Mouse (Mus musculus): ENCODE results near the gene F5. TPM values are rescaled to one million over a fixed set of nuclear protein-coding genes. Genes with fewer than 3 reads are reported as not detected.
A peak's percentile ranks its signal among the peaks of the same experiment; 100 is the strongest.
"Not testable (repeated sequence)": the region's sequence is repeated elsewhere in the genome, so short reads cannot be mapped to it uniquely, and the experiment has no call there.

The F5 gene
- polyA plus RNA-seq, 1 experiment from 2014 or later = 0.13 TPM

DNA sequence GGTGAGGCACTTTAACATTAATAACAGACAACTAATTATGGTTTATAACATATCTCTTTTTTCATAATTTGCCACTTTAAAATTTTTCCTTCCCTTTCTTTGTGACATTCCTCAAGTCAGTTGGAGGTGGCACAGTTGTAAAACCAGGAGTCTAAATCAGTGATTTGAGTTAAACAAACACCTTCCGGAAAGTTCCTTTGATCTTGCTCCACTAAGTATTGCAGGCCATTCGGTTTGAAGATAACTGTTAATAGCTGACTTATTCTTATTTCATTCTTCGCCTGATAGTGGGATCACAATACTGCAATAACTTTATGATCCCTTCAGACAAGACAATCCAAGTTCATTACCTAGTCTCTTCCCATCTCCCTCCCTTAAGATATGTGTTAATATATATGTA lies 63.5 kb downstream of the F5 start:
- H3K4me3 ChIP-seq = no peak overlapping the region
- no peak overlapping the region for H3K27ac ChIP-seq
- ATAC-seq (replicated peaks) = no peak

DNA sequence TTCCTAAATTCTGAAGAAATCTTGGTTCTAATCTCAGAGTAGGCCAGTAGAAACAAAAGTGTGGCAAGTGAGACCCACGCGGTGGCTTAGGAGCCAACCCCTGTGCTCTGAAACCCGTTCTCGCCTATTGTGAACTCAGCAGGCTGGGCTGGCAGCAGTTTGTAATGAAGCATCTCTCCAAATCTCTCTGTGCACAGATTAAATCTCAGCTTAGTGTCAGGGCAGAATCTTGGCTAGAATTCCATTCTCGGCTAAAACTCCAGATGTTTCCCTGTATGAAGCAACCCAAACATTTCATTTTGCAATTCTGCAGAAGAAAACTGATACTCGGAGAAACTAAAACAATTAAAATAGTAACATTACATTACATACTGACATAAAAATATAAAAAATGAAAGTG lies 63.9 kb downstream of the F5 start:
- H3K4me1 ChIP-seq = no peaks in the 10 kb centered on the region; the same call in 1 of the 2 replicates
- no peaks in the 10 kb centered on the region for H3K9me3 ChIP-seq
- H3K4me3 ChIP-seq = no peak overlapping the region
- 66% methylated on average over 6 of the region's 6 CpGs for WGBS
- ATAC-seq (replicated peaks) = no peak
- H3K27me3 ChIP-seq (replicated peaks) = no peaks in the 10 kb centered on the region
- H3K27ac ChIP-seq = no peak overlapping the region
- H3K9ac ChIP-seq = no peak overlapping the region
- H3K4me2 ChIP-seq = no peak overlapping the region
- no peaks in the 10 kb centered on the region for H3K36me3 ChIP-seq (replicated peaks)

More for the DNA sequence above, 63.5 kb downstream of the F5 start:
- WGBS = 81% methylated on average over 3 of the region's 3 CpGs
- Histone ChIP-seq H3K9me3 (no peaks in the 10 kb centered on the region), H3K4me2 (no peak overlapping the region), H3K27me3 (replicated peaks) (no peaks in the 10 kb centered on the region), H3K9ac (no peak overlapping the region), H3K36me3 (replicated peaks) (no peaks in the 10 kb centered on the region), H3K4me1 (no peaks in the 10 kb centered on the region; the same call in 1 of the 2 replicates)

DNA sequence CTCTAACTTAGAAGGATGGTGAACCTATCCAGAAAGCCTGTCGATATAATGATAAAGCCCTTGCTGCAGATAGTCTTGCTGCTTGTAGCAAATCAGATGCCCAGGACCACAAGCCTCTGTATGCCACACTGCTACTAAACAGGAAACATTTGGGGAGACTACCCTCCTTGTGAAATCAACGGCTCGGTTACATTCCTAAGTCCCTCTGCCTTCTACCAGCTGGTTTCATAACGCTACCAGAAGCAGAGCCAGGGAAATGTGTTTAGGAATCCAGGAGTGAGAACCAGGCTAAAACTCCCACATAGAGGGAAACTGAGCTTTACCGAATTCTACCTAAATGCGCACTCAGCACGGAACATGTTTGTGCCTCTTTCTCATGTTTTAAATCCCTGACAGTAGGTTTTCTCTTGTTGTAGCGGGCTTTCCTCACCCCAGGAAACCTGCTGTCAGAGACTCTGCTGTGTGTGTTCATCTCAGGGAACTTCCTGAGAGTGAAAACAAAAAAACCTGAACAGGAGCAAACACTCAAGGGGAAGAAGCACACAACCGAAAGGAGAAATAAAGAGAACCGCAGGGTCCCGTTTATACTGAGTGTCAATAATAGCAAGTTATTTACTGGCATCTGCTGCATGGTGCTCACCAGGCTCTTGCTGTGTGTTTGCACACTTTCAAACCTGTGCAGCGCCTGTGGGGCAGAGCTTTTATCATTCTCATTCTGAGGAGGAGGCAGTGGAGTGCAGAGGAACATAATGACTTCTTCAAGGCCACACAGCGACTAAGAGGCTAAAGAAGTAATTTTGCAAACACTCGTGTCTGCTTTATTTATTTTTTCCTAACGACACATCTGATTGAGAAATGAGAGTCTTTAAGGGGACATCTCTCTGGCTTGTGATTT lies 66.4 kb downstream of the F5 start:
- no peak; the same call in 1 of the 2 replicates for ATAC-seq (replicated peaks)
- no peak overlapping the region for H3K27ac ChIP-seq
- no peaks in the 10 kb centered on the region for H3K9me3 ChIP-seq
- no peak overlapping the region for H3K4me3 ChIP-seq
- 32% methylated on average over 15 of the region's 15 CpGs for WGBS
- H3K27me3 ChIP-seq (replicated peaks) = no peaks in the 10 kb centered on the region
- H3K36me3 ChIP-seq (replicated peaks) = no peaks in the 10 kb centered on the region
- no peak overlapping the region for H3K4me2 ChIP-seq
- no peak overlapping the region for H3K9ac ChIP-seq
- H3K4me1 ChIP-seq = no peaks in the 10 kb centered on the region; the same call in 1 of the 2 replicates

DNA sequence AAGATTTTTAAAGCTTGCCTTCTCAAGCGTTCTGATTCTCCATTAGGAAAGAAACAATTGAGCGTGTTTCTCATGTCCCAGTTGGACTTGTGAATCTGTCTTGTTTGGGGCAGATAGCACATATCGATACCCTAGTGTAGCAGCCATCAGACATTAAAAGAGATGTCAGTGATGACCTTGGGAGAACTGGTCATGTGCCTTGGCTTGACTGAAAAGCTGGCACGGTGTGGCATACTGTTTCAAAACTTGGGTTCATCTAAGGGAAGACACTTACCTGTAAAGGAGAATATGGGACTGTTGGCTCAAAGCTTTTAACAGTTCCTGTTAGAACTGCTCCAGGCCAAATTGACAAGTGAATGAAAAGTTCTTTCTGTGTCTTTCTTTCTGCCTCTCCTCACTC lies 68.6 kb downstream of the F5 start:
- Histone ChIP-seq H3K4me3 (no peak overlapping the region), H3K36me3 (replicated peaks) (no peaks in the 10 kb centered on the region), H3K27ac (no peak overlapping the region), H3K9ac (no peak overlapping the region), H3K4me2 (no peak overlapping the region), H3K27me3 (replicated peaks) (no peaks in the 10 kb centered on the region), H3K4me1 (no peaks in the 10 kb centered on the region; the same call in 1 of the 2 replicates), H3K9me3 (no peaks in the 10 kb centered on the region)
- 86% methylated on average over 4 of the region's 4 CpGs for WGBS
- no peak for ATAC-seq (replicated peaks)

- ATAC-seq (replicated peaks) = no peak
- no peaks in the 10 kb centered on the region for H3K36me3 ChIP-seq (replicated peaks)
- H3K27ac ChIP-seq = no peak overlapping the region
- no peak overlapping the region for H3K9ac ChIP-seq
- H3K4me1 ChIP-seq = no peaks in the 10 kb centered on the region; the same call in 1 of the 2 replicates
- no peak overlapping the region for H3K4me3 ChIP-seq
- H3K4me2 ChIP-seq = no peak overlapping the region
- no peaks in the 10 kb centered on the region for H3K9me3 ChIP-seq
- no peaks in the 10 kb centered on the region for H3K27me3 ChIP-seq (replicated peaks)
These were observed 71.5 kb downstream of the F5 start for GRCm38 (mm10) chr1:164223089-164223488.

GRCm38 (mm10) chr1:164231937-164232570 lies 80.4 kb downstream of the F5 start:
- H3K4me2 ChIP-seq; H3K4me1 ChIP-seq; H3K27me3 ChIP-seq (replicated peaks); H3K9me3 ChIP-seq; H3K4me3 ChIP-seq; H3K9ac ChIP-seq; H3K36me3 ChIP-seq (replicated peaks); ATAC-seq (replicated peaks); H3K27ac ChIP-seq: not testable (repeated sequence)
- WGBS = 76% methylated on average over 2 of the region's 4 CpGs

DNA sequence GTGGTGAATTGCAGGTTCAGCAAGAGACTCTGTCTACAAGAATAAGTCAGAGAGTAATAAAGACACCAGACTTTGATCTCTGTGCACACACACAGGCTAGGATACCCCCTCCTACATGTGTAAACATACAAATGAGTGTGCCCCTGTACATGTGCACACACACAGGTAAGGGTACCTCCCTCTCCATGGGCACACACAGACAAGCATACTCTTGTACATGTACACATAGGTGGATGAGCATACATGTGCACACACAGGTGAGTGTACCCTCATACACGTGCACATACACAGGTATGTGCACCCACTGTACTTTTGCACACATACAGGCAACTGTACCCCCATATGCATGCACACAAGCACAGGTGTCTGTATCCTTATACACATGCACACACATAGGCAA lies 81.8 kb downstream of the F5 start:
- ATAC-seq (replicated peaks) = no peak
- H3K36me3 ChIP-seq (replicated peaks) = no peaks in the 10 kb centered on the region
- WGBS = 86% methylated on average over 1 of the region's 1 CpGs
- no peak overlapping the region for H3K9ac ChIP-seq
- H3K4me3 ChIP-seq = no peak overlapping the region
- H3K27me3 ChIP-seq (replicated peaks) = no peaks in the 10 kb centered on the region
- no peak overlapping the region for H3K4me2 ChIP-seq
- no peaks in the 10 kb centered on the region for H3K9me3 ChIP-seq
- no peak overlapping the region for H3K27ac ChIP-seq
- no peaks in the 10 kb centered on the region for H3K4me1 ChIP-seq

- H3K36me3 ChIP-seq (replicated peaks) = no peaks in the 10 kb centered on the region
- no peak overlapping the region for H3K4me3 ChIP-seq
- 60% methylated on average over 7 of the region's 7 CpGs for WGBS
- H3K9me3 ChIP-seq = no peaks in the 10 kb centered on the region
- no peaks in the 10 kb centered on the region for H3K27me3 ChIP-seq (replicated peaks)
- no peak overlapping the region for H3K4me2 ChIP-seq
- H3K9ac ChIP-seq = no peak overlapping the region
- ATAC-seq (replicated peaks) = no peak
- H3K27ac ChIP-seq = no peak overlapping the region
- no peaks in the 10 kb centered on the region for H3K4me1 ChIP-seq
These were observed 83.4 kb downstream of the F5 start for GRCm38 (mm10) chr1:164235078-164235477.

GRCm38 (mm10) chr1:164236078-164236477 lies 84.4 kb downstream of the F5 start:
- no peaks in the 10 kb centered on the region for H3K36me3 ChIP-seq (replicated peaks)
- H3K27me3 ChIP-seq (replicated peaks) = no peaks in the 10 kb centered on the region
- no peak for ATAC-seq (replicated peaks)
- H3K4me2 ChIP-seq = no peak overlapping the region
- WGBS = 46% methylated on average over 7 of the region's 7 CpGs
- H3K4me3 ChIP-seq = no peak overlapping the region
- H3K9ac ChIP-seq = no peak overlapping the region
- no peak overlapping the region for H3K27ac ChIP-seq
- no peaks in the 10 kb centered on the region for H3K9me3 ChIP-seq
- no peaks in the 10 kb centered on the region for H3K4me1 ChIP-seq

DNA sequence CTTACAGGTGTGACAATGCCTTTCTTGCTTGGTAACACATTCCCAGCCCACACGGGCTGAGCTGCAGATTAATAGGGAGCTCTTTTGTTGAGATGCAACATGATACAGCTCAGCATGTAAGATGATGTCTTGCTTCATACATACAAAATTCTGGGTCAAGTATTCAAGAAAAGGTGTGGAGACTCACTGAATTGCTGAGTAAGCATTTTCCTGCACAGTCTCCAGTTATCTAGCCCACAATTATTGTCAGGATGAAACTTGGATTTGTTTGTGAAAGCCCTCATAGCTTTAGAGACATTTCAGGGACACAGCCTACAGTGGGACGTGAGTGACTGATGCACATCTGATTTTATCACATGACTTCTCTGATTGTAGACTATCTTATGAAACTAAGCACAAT lies 89.9 kb downstream of the F5 start:
- ATAC-seq (replicated peaks) = no peak
- H3K4me2 ChIP-seq = no peak overlapping the region
- WGBS = 77% methylated on average over 2 of the region's 2 CpGs

DNA sequence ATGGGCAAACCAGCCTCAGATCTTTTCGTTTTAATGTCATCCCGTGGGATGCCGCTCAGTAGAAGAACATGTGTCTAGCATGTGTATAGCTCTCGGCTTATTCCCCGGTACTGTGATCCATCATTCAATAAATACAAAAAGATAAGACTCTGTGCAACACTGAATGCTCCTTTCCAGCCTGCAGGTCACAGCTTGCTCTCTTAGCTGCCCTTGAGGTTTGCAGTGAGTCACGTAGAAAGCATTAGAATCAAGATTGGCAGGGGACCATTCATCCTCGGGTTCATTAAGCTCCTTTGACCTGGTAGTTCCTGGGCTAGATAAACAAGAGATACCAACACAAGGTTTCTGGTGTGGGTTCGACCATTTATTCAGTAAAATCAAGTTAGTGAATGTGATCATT lies 91.2 kb downstream of the F5 start:
- no peak overlapping the region for H3K27ac ChIP-seq
- ATAC-seq (replicated peaks) = no peak
- H3K4me1 ChIP-seq = peaks cover 3% of the 10 kb centered on the region
- 70% methylated on average over 8 of the region's 8 CpGs for WGBS
- no peak overlapping the region for H3K4me2 ChIP-seq
- H3K36me3 ChIP-seq (replicated peaks) = no peaks in the 10 kb centered on the region
- no peak overlapping the region for H3K4me3 ChIP-seq
- H3K27me3 ChIP-seq (replicated peaks) = no peaks in the 10 kb centered on the region
- H3K9me3 ChIP-seq = no peaks in the 10 kb centered on the region
- H3K9ac ChIP-seq = no peak overlapping the region

More for the DNA sequence above, 89.9 kb downstream of the F5 start:
- no peak overlapping the region for H3K27ac ChIP-seq
- no peaks in the 10 kb centered on the region for H3K27me3 ChIP-seq (replicated peaks)
- H3K4me1 ChIP-seq = no peaks in the 10 kb centered on the region
- no peaks in the 10 kb centered on the region for H3K9me3 ChIP-seq
- no peak overlapping the region for H3K4me3 ChIP-seq
- no peaks in the 10 kb centered on the region for H3K36me3 ChIP-seq (replicated peaks)
- no peak overlapping the region for H3K9ac ChIP-seq

GRCm38 (mm10) chr1:164247442-164247841 lies 95.8 kb downstream of the F5 start:
- Histone ChIP-seq H3K36me3 (replicated peaks) (no peaks in the 10 kb centered on the region), H3K4me2 (peak overlapping the region; percentile 74), H3K9me3 (no peaks in the 10 kb centered on the region), H3K4me1 (peaks cover 23% of the 10 kb centered on the region), H3K9ac (peak overlapping the region; percentile 38; the same call in 1 of the 2 replicates), H3K4me3 (peak overlapping the region; percentile 72; the same call in 1 of the 2 replicates), H3K27ac (no peak overlapping the region), H3K27me3 (replicated peaks) (no peaks in the 10 kb centered on the region)
- ATAC-seq (replicated peaks) = no peak
- WGBS = 34% methylated on average over 8 of the region's 8 CpGs

All from midbrain, embryonic 15.5 days (tissue).